Mouse (Mus musculus) forelimb bud, embryonic 11.5 days (tissue): ENCODE measurements at regions not wholly inside any gene's neighbourhood (a gene's known extent, or its start where the extent isn't known, plus 50 kb on each side); places are given as distances from the start of the nearest gene placed in this dataset.

ENCODE experiments used
- DNase-seq: peaks from one replicate; pipeline ENCODE4 v3.0.0-alpha.2; 2012; ENCODE audit warnings: low read depth, low spot score

- DNase-seq: no peak
Measured at GRCm38 (mm10) chr5:53329591-53329990, 62.7 kb downstream of the Smim20 start.

- no peak for DNase-seq
Measured at GRCm38 (mm10) chr5:53336704-53337103, 69.8 kb downstream of the Smim20 start.

GRCm38 (mm10) chr5:53337816-53338215 lies 70.9 kb downstream of the Smim20 start:
- DNase-seq: no peak

- DNase-seq: no peak
Measured at GRCm38 (mm10) chr5:53345164-53345563, 78.3 kb downstream of the Smim20 start.

- no peak for DNase-seq
Measured at GRCm38 (mm10) chr5:53346028-53346427, 79.1 kb downstream of the Smim20 start.

- DNase-seq: no peak
Measured at GRCm38 (mm10) chr5:53346756-53347155, 79.9 kb downstream of the Smim20 start.

- no peak for DNase-seq
Measured at GRCm38 (mm10) chr5:53352852-53353251, 86.0 kb downstream of the Smim20 start.

- no peak for DNase-seq
Measured at GRCm38 (mm10) chr5:53354296-53354695, 87.4 kb downstream of the Smim20 start.

- peak; percentile 81 for DNase-seq
Measured at GRCm38 (mm10) chr5:53355069-53355468, 88.2 kb downstream of the Smim20 start.

GRCm38 (mm10) chr5:53357086-53357608 lies 90.3 kb downstream of the Smim20 start:
- DNase-seq: no peak

- DNase-seq: no peak
Measured at GRCm38 (mm10) chr5:53358181-53358580, 91.3 kb downstream of the Smim20 start.

- no peak for DNase-seq
Measured at GRCm38 (mm10) chr5:53359887-53360286, 93.0 kb downstream of the Smim20 start.

GRCm38 (mm10) chr5:53361295-53361694 lies 94.4 kb downstream of the Smim20 start:
- DNase-seq: no peak

GRCm38 (mm10) chr5:53363898-53364297 lies 97.0 kb downstream of the Smim20 start:
- DNase-seq: no peak

- no peak for DNase-seq
Measured at GRCm38 (mm10) chr5:53366882-53367561, 98.9 kb upstream of the Rbpj start.

- DNase-seq: no peak
Measured at GRCm38 (mm10) chr5:53370272-53370671, 95.7 kb upstream of the Rbpj start.

GRCm38 (mm10) chr5:53371638-53372037 lies 94.3 kb upstream of the Rbpj start:
- DNase-seq: no peak

GRCm38 (mm10) chr5:53373315-53373714 lies 92.6 kb upstream of the Rbpj start:
- peak; percentile 53 for DNase-seq

GRCm38 (mm10) chr5:53376856-53377255 lies 89.1 kb upstream of the Rbpj start:
- DNase-seq: peak; percentile 41

GRCm38 (mm10) chr5:53377698-53378097 lies 88.3 kb upstream of the Rbpj start:
- DNase-seq: no peak

GRCm38 (mm10) chr5:53378106-53378505 lies 87.8 kb upstream of the Rbpj start:
- no peak for DNase-seq

GRCm38 (mm10) chr5:53378599-53378998 lies 87.4 kb upstream of the Rbpj start:
- no peak for DNase-seq

- DNase-seq: peak; percentile 90
Measured at GRCm38 (mm10) chr5:53379612-53380011, 86.3 kb upstream of the Rbpj start.

GRCm38 (mm10) chr5:53380203-53380602 lies 85.7 kb upstream of the Rbpj start:
- no peak for DNase-seq
